Comparison of ENCODE assay signal across 7 mouse cellular contexts in the genomic region with DNA sequence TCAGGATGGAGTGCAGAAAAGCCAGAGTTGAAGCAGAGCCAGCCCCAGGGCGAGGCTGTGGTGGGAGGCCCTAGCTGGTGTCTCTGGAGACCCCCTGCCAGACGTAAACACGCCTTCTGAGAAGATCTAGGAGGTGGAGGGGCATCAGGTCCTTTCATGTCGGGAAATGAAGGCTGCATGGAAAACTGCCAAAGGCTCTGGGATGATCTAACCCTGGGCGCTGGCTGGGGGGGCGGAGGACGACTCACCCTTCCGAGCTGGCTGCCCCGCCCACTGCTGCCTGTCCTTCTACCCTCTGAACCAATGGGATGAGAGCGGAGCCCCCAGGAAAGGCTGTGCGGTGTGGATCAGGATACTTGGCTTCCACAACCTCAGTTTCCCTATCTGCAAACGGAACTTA. TPM values are rescaled to one million over a fixed set of nuclear protein-coding genes. Genes with fewer than 3 reads are reported as not detected.
DNase-seq lines count a peak whose midpoint lies in the region; ATAC-seq and TF ChIP-seq lines count a peak whose summit lies in the region.

No protein-coding gene starts in this region.

- WGBS in midbrain, embryonic 10.5 days, result 92% methylated on average over 12 of the region's 12 CpGs

- ATAC-seq in megakaryocyte progenitor cell, adult 5-6 weeks (replicated peaks; ENCODE audit: poor library complexity), result no peak

- peak overlapping the region in 1 of 2 experiments; percentile 4; a peak in 1 of 4 replicates for H3K4me3 ChIP-seq in ES-E14 (ENCODE audit: insufficient read depth in 1 of 2, low read depth in 1 of 2, low read length in 2 of 2, poor library complexity in 1 of 2, severe bottlenecking in 1 of 2)
- H3K4me3 ChIP-seq in midbrain, embryonic 10.5 days, result no peak overlapping the region

- H3K27me3 ChIP-seq in midbrain, embryonic 10.5 days (ENCODE audit: low read depth, poor library complexity, severe bottlenecking), result no peaks in the 10 kb centered on the region

- H3K36me3 ChIP-seq in ES-E14 (ENCODE audit: control insufficient read depth, insufficient read depth, low read length, poor library complexity, severe bottlenecking), result peaks cover 4% of the 10 kb centered on the region; the same call in 1 of the 2 replicates
- H3K36me3 ChIP-seq in midbrain, embryonic 10.5 days, result peaks cover 83% of the 10 kb centered on the region

- peak overlapping the region; percentile 48; the same call in 1 of the 2 replicates for H3K9ac ChIP-seq in ES-E14 (ENCODE audit: insufficient read depth, low read depth, low read length, poor library complexity, severe bottlenecking)

- H3K9me3 ChIP-seq in ES-E14 (ENCODE audit: control insufficient read depth, insufficient read depth, low read depth, low read length), result no peaks in the 10 kb centered on the region
- H3K9me3 ChIP-seq in midbrain, embryonic 10.5 days (replicated peaks), result peaks cover 51% of the 10 kb centered on the region

- H3K27ac ChIP-seq in ES-E14 (ENCODE audit: insufficient read depth, low read depth, low read length, poor library complexity, severe bottlenecking), result peak overlapping the region; percentile 67; the same call in 1 of the 2 replicates
- no peak overlapping the region for H3K27ac ChIP-seq in midbrain, embryonic 10.5 days (replicated peaks)

- in situ Hi-C loops in ES-E14 (cut with MboI; ENCODE audit: low sequenced_read_pairs in 2 of 2, unreplicated experiment in 2 of 2), result no loop called here

- DNase-seq in 3134 (ENCODE audit: extremely low read depth, insufficient read length, low spot score) (peak; percentile 56), ES-E14 (ENCODE audit: low read depth, low spot score) (no peak)
- peak; percentile 36 for DNase-seq in gastrocnemius, postnatal 25 days
- DNase-seq in kidney, postnatal 10 days, result peak; percentile 65
- no peak for DNase-seq in midbrain, embryonic 10.5 days (ENCODE audit: low spot score)
- no peak for DNase-seq in thymus, postnatal 14 days

- peaks cover 14 to 47% of the 10 kb centered on the region in 2 experiments for H3K4me1 ChIP-seq in ES-E14 (ENCODE audit: control insufficient read depth in 2 of 2, insufficient read depth in 2 of 2, low read length in 2 of 2, poor library complexity in 1 of 2)
- H3K4me1 ChIP-seq in midbrain, embryonic 10.5 days, result peaks cover 32% of the 10 kb centered on the region

TF ChIP-seq in ES-E14, 5 proteins besides CTCF, POLR2A, EP300 and RAD21:
- TF ChIP-seq ZNF384 (IDR thresholded peaks at IDR 0.05; ENCODE audit: low read depth, low read length), result no peak
- TF ChIP-seq MAFK (IDR thresholded peaks at IDR 0.05; ENCODE audit: insufficient read depth, low read depth, low read length), result no peak
- TF ChIP-seq ZC3H11A (IDR thresholded peaks at IDR 0.05; ENCODE audit: borderline replicate concordance, low read depth, low read length), result no peak
- TF ChIP-seq CHD2 (IDR thresholded peaks at IDR 0.05; ENCODE audit: low read depth, low read length), result no peak
- TF ChIP-seq HCFC1 (IDR thresholded peaks at IDR 0.05; ENCODE audit: borderline replicate concordance, insufficient read depth, low read length), result no peak

RNA-seq across cellular contexts. Expression of a gene that starts 16.4 kb away (rescaled TPM):
- 63.5 and 118 TPM in 2 replicates for total RNA-seq in ES-E14 (2012; rRNA removed)
- 1 to 10 TPM; 9.6 to 9.9 TPM for total RNA-seq in gastrocnemius, postnatal 25 days (2021)
- total RNA-seq in megakaryocyte progenitor cell, adult 5-6 weeks (2015), result 21.9 and 28.4 TPM in 2 replicates
- total RNA-seq in megakaryocyte progenitor cell, adult 5-6 weeks (2017), result 14.5 and 18.2 TPM in 2 replicates
- polyA plus RNA-seq in midbrain, embryonic 10.5 days (2016; fragmentation: Nextera tagmentation; extraction: Ambion mirVana), result 96.4 and 109 TPM in 2 replicates

Comparison
In these comparisons a context has a peak if more than half of its experiments do, and no peak if none do; other contexts are left out.
1. DNase-seq: peak in 3134 (single experiment), gastrocnemius, postnatal 25 days (single experiment) and kidney, postnatal 10 days (single experiment); none in ES-E14 (single experiment), midbrain, embryonic 10.5 days (single experiment) and thymus, postnatal 14 days (single experiment).